Mouse (Mus musculus): ENCODE results near the gene Pla2g2e. TPM values are rescaled to one million over a fixed set of nuclear protein-coding genes. Genes with fewer than 3 reads are reported as not detected.
"Not testable (repeated sequence)": the region's sequence is repeated elsewhere in the genome, so short reads cannot be mapped to it uniquely, and the experiment has no call there.

The Pla2g2e gene
- polyA plus RNA-seq, 1 experiment from 2014 or later = not detected

GRCm38 (mm10) chr4:138884261-138884660 lies 6.5 kb downstream of the Pla2g2e start:
- H3K4me3 ChIP-seq = no peak overlapping the region
- no peak overlapping the region for H3K4me2 ChIP-seq
- peaks cover 11% of the 10 kb centered on the region for H3K4me1 ChIP-seq (replicated peaks)
- H3K9me3 ChIP-seq = no peaks in the 10 kb centered on the region
- H3K27me3 ChIP-seq = peaks cover 11% of the 10 kb centered on the region; the same call in 1 of the 2 replicates
- ATAC-seq (ENCODE audit: low read depth) = no peak
- H3K9ac ChIP-seq = no peak overlapping the region
- no peak overlapping the region for H3K27ac ChIP-seq (replicated peaks)
- 15% methylated on average over 6 of the region's 6 CpGs for WGBS
- no peaks in the 10 kb centered on the region for H3K36me3 ChIP-seq

DNA sequence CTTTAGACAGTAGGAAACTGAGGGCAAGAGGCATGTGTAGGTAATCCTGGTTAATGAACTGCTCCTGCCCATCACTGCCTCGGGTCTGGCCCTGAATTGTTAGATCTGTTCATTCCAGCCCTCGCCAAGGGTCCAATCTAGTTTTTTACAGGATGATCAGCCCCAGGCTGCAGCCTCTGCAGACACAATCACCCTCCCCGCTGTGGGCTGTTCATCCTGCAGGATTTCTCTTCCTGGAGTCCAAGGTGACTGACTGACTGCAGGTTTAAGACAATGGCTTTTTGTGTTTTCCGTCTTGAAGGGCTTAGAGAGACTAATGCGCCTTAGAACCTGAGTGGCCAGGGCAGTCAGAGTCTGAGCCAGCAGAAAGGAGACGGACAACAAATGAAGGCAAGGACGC lies 11.4 kb downstream of the Pla2g2e start:
- Histone ChIP-seq H3K27ac (replicated peaks) (no peak overlapping the region; the same call in 1 of the 2 replicates), H3K9ac (no peak overlapping the region), H3K4me1 (replicated peaks) (no peaks in the 10 kb centered on the region; the same call in 1 of the 2 replicates), H3K9me3 (no peaks in the 10 kb centered on the region), H3K27me3 (no peaks in the 10 kb centered on the region), H3K36me3 (peaks cover 39% of the 10 kb centered on the region), H3K4me3 (no peak overlapping the region), H3K4me2 (no peak overlapping the region)
- 61% methylated on average over 7 of the region's 7 CpGs for WGBS
- ATAC-seq (ENCODE audit: low read depth) = no peak

DNA sequence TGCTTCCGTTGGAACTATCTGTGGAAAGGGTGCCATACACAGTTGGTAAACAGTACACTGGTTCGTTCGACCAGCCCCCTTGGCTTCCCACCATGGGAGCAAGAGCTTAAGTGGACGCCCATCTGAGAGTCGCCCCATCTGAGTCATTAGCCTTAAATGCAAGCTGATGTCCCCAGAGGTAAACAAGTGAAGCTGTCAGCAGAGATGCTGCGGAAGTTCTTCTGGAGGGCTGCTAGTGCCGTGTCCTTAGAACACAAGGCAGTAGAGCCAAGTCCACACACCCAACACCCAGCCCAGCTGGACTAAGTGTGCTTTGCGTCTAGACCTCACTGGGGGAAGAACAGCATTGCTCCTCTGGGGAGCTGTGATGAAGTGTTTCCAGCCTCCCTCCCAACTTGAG lies 11.9 kb downstream of the Pla2g2e start:
- 73% methylated on average over 8 of the region's 8 CpGs for WGBS

DNA sequence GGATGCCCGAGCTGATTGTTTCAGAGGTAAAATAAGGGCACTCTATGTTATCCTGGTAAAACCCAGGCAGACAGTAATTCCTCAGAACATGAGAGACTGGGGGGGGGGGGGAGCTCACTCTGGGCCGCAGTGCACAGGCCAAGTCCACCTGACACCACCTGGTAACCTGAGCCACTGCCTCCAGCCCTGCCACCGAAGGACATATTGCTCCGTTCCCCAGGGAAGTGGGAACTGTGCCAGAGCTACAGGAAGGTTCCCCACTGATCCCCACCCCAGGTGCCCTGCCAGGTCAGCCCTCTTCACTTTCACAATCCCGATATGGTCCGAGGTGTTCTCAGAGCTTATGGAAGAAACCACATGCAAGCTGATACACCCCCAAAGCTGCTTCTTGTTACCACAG lies 14.9 kb downstream of the Pla2g2e start:
- H3K4me1 ChIP-seq (replicated peaks) = no peaks in the 10 kb centered on the region; the same call in 1 of the 2 replicates
- ATAC-seq (ENCODE audit: low read depth) = no peak
- no peak overlapping the region for H3K4me3 ChIP-seq
- H3K36me3 ChIP-seq = peaks cover 73% of the 10 kb centered on the region
- H3K4me2 ChIP-seq = no peak overlapping the region
- no peaks in the 10 kb centered on the region for H3K9me3 ChIP-seq
- 89% methylated on average over 6 of the region's 6 CpGs for WGBS
- H3K9ac ChIP-seq = no peak overlapping the region
- no peaks in the 10 kb centered on the region for H3K27me3 ChIP-seq
- H3K27ac ChIP-seq (replicated peaks) = no peak overlapping the region

More for the DNA sequence above, 11.9 kb downstream of the Pla2g2e start:
- no peak overlapping the region for H3K4me3 ChIP-seq
- H3K27ac ChIP-seq (replicated peaks) = no peak overlapping the region
- peaks cover 44% of the 10 kb centered on the region for H3K36me3 ChIP-seq
- H3K27me3 ChIP-seq = no peaks in the 10 kb centered on the region
- H3K9me3 ChIP-seq = no peaks in the 10 kb centered on the region
- no peak overlapping the region for H3K4me2 ChIP-seq
- no peak overlapping the region for H3K9ac ChIP-seq
- no peaks in the 10 kb centered on the region; the same call in 1 of the 2 replicates for H3K4me1 ChIP-seq (replicated peaks)
- no peak for ATAC-seq (ENCODE audit: low read depth)

DNA sequence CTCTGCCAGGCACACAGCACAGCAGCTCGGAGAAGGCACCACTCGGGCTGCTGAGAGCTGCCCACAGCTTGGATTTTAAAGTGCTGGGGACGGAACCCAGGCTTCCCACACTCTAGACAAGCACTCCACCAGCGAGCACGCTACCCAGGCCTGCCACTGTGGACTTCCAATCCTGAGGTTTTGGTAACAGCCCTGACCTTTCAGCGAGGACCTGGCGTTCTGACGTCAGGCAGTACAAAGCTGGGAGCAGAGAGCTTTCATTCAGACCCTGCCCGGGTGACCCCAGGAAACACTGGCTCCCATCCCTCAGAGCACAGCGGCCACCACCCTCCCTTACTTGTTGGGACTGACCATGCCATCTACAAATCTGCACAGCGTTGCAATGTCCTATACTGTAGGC lies 16.0 kb downstream of the Pla2g2e start:
- not testable (repeated sequence) for H3K4me2 ChIP-seq; H3K4me1 ChIP-seq (replicated peaks); H3K27me3 ChIP-seq; H3K27ac ChIP-seq (replicated peaks); H3K4me3 ChIP-seq; ATAC-seq (ENCODE audit: low read depth); H3K9ac ChIP-seq; H3K9me3 ChIP-seq
- peaks cover 84% of the 10 kb centered on the region for H3K36me3 ChIP-seq
- WGBS = 94% methylated on average over 11 of the region's 11 CpGs

GRCm38 (mm10) chr4:138899361-138899760 lies 21.6 kb downstream of the Pla2g2e start:
- WGBS = 88% methylated on average over 7 of the region's 7 CpGs
- Histone ChIP-seq H3K9ac (no peak overlapping the region), H3K36me3 (peaks cover 98% of the 10 kb centered on the region), H3K4me2 (no peak overlapping the region), H3K27me3 (no peaks in the 10 kb centered on the region), H3K4me1 (replicated peaks) (no peaks in the 10 kb centered on the region), H3K27ac (replicated peaks) (no peak overlapping the region), H3K4me3 (no peak overlapping the region), H3K9me3 (no peaks in the 10 kb centered on the region)
- no peak for ATAC-seq (ENCODE audit: low read depth)

DNA sequence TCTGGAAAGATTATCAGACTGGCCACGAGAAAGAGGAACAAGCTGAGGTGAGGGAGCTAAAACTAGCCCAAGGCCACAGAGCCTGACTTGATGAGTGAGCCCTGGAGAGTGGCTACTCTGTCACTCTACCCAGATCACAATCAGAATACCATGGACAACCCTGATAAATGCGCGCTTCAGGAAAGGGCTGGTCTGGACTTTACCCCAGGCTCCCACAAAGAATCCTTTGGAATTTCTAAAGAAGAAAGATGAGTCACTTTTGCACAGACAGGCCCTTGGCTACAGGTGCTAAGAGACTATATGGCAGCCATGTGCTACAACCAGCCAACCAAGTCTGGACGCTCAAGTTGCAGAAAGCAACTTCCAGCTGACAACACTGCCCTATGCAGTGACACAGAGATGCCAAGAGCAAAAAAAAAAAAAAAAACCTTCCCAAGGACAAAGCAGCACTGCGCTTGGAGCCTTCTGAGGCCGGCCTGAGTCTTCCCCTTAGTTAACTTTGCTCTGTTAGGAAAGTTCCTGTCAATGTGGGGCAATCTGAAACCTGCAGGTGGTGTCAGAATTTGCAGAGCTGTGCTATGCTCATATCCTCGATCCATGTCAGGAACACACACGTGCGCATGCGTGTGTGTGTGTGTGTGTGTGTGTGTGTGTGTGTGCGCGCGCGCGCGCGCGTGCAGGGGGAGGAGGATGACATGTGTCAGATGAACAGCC lies 28.0 kb downstream of the Pla2g2e start:
- Histone ChIP-seq H3K4me3 (no peak overlapping the region), H3K27ac (replicated peaks) (no peak overlapping the region), H3K9me3 (no peaks in the 10 kb centered on the region), H3K27me3 (no peaks in the 10 kb centered on the region), H3K9ac (no peak overlapping the region), H3K4me1 (replicated peaks) (peaks cover 13% of the 10 kb centered on the region), H3K36me3 (peaks cover 89% of the 10 kb centered on the region), H3K4me2 (no peak overlapping the region)
- no peak for ATAC-seq (ENCODE audit: low read depth)
- 96% methylated on average over 18 of the region's 18 CpGs for WGBS

- H3K27ac ChIP-seq (replicated peaks) = peak overlapping the region; percentile 83
- H3K9me3 ChIP-seq = 0 out of 2 replicates have a peak, but pooled peaks cover 4% of the 10 kb centered on the region
- peak overlapping the region; percentile 94 for H3K9ac ChIP-seq
- peak overlapping the region; percentile 96 for H3K4me2 ChIP-seq
- H3K4me3 ChIP-seq = peak overlapping the region; percentile 79
- no peaks in the 10 kb centered on the region for H3K27me3 ChIP-seq
- H3K4me1 ChIP-seq (replicated peaks) = peaks cover 39% of the 10 kb centered on the region
- ATAC-seq (ENCODE audit: low read depth) = peak; percentile 55
- H3K36me3 ChIP-seq = peaks cover 16% of the 10 kb centered on the region
- WGBS = 1% methylated on average over 52 of the region's 52 CpGs
Measured at GRCm38 (mm10) chr4:138913141-138913787, 35.5 kb downstream of the Pla2g2e start.

DNA sequence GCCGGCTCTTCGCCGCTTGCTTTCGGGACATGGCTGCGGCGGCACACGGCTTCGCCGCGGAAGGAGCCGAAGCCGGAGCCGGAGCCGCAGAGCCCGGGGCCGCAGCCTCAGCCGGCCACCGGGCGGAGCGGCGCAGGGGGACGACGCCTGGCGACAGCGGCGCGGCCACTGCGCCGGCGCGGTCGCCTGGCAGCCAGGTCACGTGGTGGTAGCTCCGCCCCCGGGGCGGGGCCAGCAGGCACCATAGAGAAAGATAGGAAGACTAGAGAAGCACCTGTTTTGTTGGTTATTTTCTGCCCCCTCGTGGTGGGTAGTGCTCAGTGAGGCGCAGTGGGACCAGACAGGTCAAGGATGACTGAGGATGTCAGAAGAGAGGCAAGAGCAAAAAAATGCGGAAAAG lies 36.1 kb downstream of the Pla2g2e start, which contains the start of gene Otud3:
TSS of gene Otud3 (minus strand) at position 149 of the 400 bp plus-strand sequence.
- Histone ChIP-seq H3K9me3 (0 out of 2 replicates have a peak, but pooled peaks cover 4% of the 10 kb centered on the region), H3K36me3 (peaks cover 14% of the 10 kb centered on the region), H3K27ac (replicated peaks) (peak within 1 kb of the TSS; percentile 83), H3K4me3 (peak within 1 kb of the TSS; percentile 79), H3K4me2 (peak within 1 kb of the TSS; percentile 96), H3K27me3 (no peaks in the 10 kb centered on the region), H3K9ac (peak within 1 kb of the TSS; percentile 94), H3K4me1 (replicated peaks) (peaks cover 39% of the 10 kb centered on the region)
- peak; percentile 93 for ATAC-seq (ENCODE audit: low read depth)
- under 1% methylated on average over 39 of the region's 39 CpGs for WGBS

- no peaks in the 10 kb centered on the region for H3K36me3 ChIP-seq
- 0 out of 2 replicates have a peak, but pooled peaks cover 4% of the 10 kb centered on the region for H3K9me3 ChIP-seq
- no peak for ATAC-seq (ENCODE audit: low read depth)
- H3K4me1 ChIP-seq (replicated peaks) = peaks cover 27% of the 10 kb centered on the region
- no peak overlapping the region for H3K4me2 ChIP-seq
- no peaks in the 10 kb centered on the region for H3K27me3 ChIP-seq
- no peak overlapping the region for H3K27ac ChIP-seq (replicated peaks)
- H3K9ac ChIP-seq = no peak overlapping the region
- WGBS = 80% methylated on average over 9 of the region's 9 CpGs
- H3K4me3 ChIP-seq = no peak overlapping the region
Measured at GRCm38 (mm10) chr4:138917282-138917681, 39.5 kb downstream of the Pla2g2e start.

DNA sequence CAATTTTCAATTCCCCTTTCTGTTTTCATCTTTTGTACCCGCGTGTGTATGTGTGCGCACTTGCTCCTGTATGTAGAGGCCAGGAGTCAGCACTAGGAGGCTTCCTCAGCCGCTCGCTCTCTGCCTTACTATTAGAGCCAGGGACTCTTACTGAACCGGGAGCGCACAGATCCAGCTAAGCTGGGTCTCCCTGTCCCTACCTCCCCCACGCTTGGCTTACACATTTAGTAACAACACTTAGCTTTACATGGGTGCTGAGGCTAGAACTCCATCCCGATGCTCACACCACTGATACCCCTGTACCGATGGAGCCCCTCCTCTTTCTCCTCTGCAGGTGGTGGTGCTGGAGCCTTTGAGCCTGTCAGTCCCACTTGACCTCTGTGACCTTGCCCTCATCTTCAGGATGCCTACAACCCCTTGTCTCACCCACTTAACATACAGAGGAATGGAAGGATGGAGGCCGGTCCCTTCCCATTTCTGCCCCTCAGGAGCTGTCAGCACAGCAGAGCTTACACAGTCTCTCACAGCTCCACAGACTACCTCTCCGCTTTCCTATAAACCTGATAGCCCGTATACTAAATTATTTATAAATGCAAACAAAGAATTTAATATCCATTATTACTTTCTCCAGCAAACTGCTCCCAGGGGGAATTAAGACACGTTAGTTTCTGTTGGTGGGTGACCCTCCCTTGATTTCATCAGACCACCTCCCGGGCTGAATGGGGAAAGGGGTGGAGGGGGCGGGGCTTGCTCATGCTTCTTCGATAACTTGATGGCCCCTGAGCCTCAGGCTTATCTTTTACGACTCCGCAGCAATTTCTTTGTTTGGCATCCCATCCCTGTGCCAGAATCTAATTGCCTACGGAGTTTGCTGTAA lies 43.8 kb downstream of the Pla2g2e start:
- Histone ChIP-seq H3K36me3 (no peaks in the 10 kb centered on the region), H3K9me3 (0 out of 2 replicates have a peak, but pooled peaks cover 4% of the 10 kb centered on the region), H3K27ac (replicated peaks) (peak overlapping the region; percentile 75), H3K4me1 (replicated peaks) (peaks cover 32% of the 10 kb centered on the region), H3K4me2 (peak overlapping the region; percentile 51), H3K9ac (peak overlapping the region; percentile 27; the same call in 1 of the 2 replicates), H3K27me3 (no peaks in the 10 kb centered on the region), H3K4me3 (peak overlapping the region; percentile 21)
- 32% methylated on average over 20 of the region's 20 CpGs for WGBS
- peak; percentile 80 for ATAC-seq (ENCODE audit: low read depth)

All from neural tube, embryonic 13.5 days (tissue).